ENCODE assay signal across 14 mouse cellular contexts in the genomic region with DNA sequence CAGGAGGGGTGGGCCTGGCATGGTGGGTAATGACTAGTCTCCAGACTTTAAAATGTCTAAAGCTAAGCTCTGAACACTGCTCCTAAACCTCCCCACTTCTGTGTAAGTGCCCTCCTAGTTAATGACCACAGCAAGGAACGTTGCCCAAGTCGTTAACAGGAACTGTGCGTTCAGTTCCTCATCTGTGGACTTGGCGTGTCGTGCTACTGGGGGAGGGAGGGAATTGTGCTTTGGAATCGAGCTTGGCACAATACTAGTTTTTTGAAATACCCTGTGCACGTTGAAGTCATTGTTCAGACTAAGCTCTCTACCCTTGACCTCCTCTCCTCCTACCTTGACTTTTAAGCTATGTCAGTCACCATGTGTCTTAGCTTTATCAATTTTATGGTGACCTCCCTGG. TPM values are rescaled to one million over a fixed set of nuclear protein-coding genes. Genes with fewer than 3 reads are reported as not detected.
A peak's percentile ranks its signal among the peaks of the same experiment; 100 is the strongest.
DNase-seq lines count a peak whose midpoint lies in the region.
"Had no signal": no experiment of that assay in that cellular context is flagged by ENCODE, and none has a peak within 500 bp of the region (broad histone marks: within the 10 kb centered on the region; RNA-seq: fewer than 3 reads in every experiment).

No protein-coding gene starts in this region.

- H3K4me1 ChIP-seq in heart, embryonic 10.5 days: no peaks in the 10 kb centered on the region
- H3K4me1 ChIP-seq: intestine, embryonic 15.5 days; limb, embryonic 13.5 days; midbrain, embryonic 12.5 days had no signal

- no peak overlapping the region for H3K4me3 ChIP-seq in heart, embryonic 10.5 days
- H3K4me3 ChIP-seq: hindbrain, embryonic 13.5 days; intestine, embryonic 15.5 days; limb, embryonic 13.5 days; midbrain, embryonic 12.5 days; myocyte had no signal

- no peak overlapping the region for H3K27ac ChIP-seq in heart, embryonic 10.5 days
- H3K27ac ChIP-seq: hindbrain, embryonic 13.5 days; intestine, embryonic 15.5 days; limb, embryonic 13.5 days; midbrain, embryonic 12.5 days had no signal

- H3K9me3 ChIP-seq in heart, embryonic 10.5 days: no peaks in the 10 kb centered on the region
- H3K9me3 ChIP-seq: hindbrain, embryonic 13.5 days; intestine, embryonic 15.5 days; limb, embryonic 13.5 days; midbrain, embryonic 12.5 days had no signal

- H3K27me3 ChIP-seq in heart, embryonic 10.5 days (ENCODE audit: insufficient read depth, poor library complexity, severe bottlenecking): no peaks in the 10 kb centered on the region
- H3K27me3 ChIP-seq: hindbrain, embryonic 13.5 days; intestine, embryonic 15.5 days; limb, embryonic 13.5 days; midbrain, embryonic 12.5 days had no signal

- H3K36me3 ChIP-seq in heart, embryonic 10.5 days: no peaks in the 10 kb centered on the region
- H3K36me3 ChIP-seq: hindbrain, embryonic 13.5 days; intestine, embryonic 15.5 days; limb, embryonic 13.5 days; midbrain, embryonic 12.5 days had no signal

- DNase-seq in adrenal gland, adult (ENCODE audit: inconsistent age in 2 of 2, low spot score in 1 of 2): peak; percentile 64 to 81
- no peak for DNase-seq in adrenal gland, postnatal 25 days
- DNase-seq in heart, embryonic 10.5 days (ENCODE audit: low spot score): peak; percentile 35
- DNase-seq in heart, postnatal 4 days: no peak
- peak; percentile 12 for DNase-seq in urinary bladder, postnatal 14 days (ENCODE audit: low spot score)
- DNase-seq in urinary bladder, adult 18-20 months (ENCODE audit: low spot score in 2 of 2): no peak
- DNase-seq in cerebellum, postnatal 36 days: no peak
- DNase-seq in urinary bladder, postnatal 10 days (ENCODE audit: low spot score): no peak
- DNase-seq: cerebellum, adult 8-10 months had no signal

- WGBS in heart, embryonic 10.5 days: 85% methylated on average over 7 of the region's 7 CpGs

RNA-seq across cellular contexts. Expression of a gene that starts 12.3 kb away (rescaled TPM):
- total RNA-seq in adrenal gland, postnatal 25 days (2021): 13.9 and 17.2 TPM in 2 replicates
- polyA plus RNA-seq in heart, embryonic 10.5 days (2016; fragmentation: Nextera tagmentation; extraction: Ambion mirVana): 7.9 and 11.4 TPM in 2 replicates
- 10 to 100 TPM; 10.4 to 10.6 TPM for total RNA-seq in heart, postnatal 4 days (2021)

RNA-seq across cellular contexts. Expression of a gene that starts 19.5 kb away (rescaled TPM):
- total RNA-seq in adrenal gland, postnatal 25 days (2021): 12.4 and 13.2 TPM in 2 replicates
- 30.6 and 44.7 TPM in 2 replicates for polyA plus RNA-seq in heart, embryonic 10.5 days (2016; fragmentation: Nextera tagmentation; extraction: Ambion mirVana)
- 100 to 1,000 TPM; 116 to 133 TPM for total RNA-seq in heart, postnatal 4 days (2021)

Comparison
In these comparisons a context has a peak if more than half of its experiments do, and no peak if none do; other contexts are left out.
1. DNase-seq: peak in adrenal gland, adult (2 of 2), heart, embryonic 10.5 days (single experiment) and urinary bladder, postnatal 14 days (single experiment); none in adrenal gland, postnatal 25 days (single experiment), heart, postnatal 4 days (single experiment), urinary bladder, adult 18-20 months (0 of 2), cerebellum, postnatal 36 days (0 of 2) and urinary bladder, postnatal 10 days (single experiment).